Mouse (Mus musculus): ENCODE measurements around the gene Specc1.

DNA sequence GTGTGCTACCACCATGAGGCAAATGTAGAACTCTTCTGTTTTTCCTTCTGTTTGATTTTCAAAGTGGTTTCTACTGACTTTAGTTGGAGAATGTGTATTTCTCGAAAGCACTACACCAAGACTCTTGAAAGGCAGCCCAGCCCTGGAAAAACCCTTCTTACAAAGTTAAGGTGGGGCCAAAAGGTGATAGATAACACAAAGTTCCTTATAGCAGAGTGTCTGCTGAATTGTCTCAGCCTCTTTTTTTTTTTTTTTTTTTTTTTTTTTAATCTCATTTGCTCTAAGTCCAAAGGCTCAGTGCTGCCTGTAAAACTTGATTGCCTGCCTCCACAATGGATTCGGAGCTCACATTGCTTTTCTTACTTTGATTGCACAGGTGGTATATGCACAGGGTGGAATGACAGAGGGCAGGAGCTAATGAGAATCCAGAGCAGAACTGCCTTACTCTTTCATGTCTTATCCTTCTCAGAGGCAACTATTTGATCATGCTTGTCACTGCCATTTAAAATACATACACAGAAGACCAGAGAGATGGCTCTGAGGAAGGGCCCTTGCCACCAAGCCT lies 150.8 kb downstream of the Specc1 start:
- no peak for TF ChIP-seq CTCF (IDR thresholded peaks at IDR 0.05; ENCODE audit: extremely low read depth, insufficient read length, insufficient replicate concordance, low read depth, low read length)
- no peak for TF ChIP-seq POLR2A (IDR thresholded peaks at IDR 0.05; ENCODE audit: low read depth, low read length)
